Mouse (Mus musculus) cerebellum, adult 2 months (tissue): ENCODE results near the gene Kcmf1.

Experiments
- CTCF ChIP-seq: fragments of 200-500 bp; IDR thresholded peaks from 2 replicates; pipeline ENCODE4 v1.5.1; 2011; ENCODE audit warnings: low read depth, mild to moderate bottlenecking, control low read depth, low read length, moderate library complexity, borderline replicate concordance; ENCODE audit not compliant: insufficient read depth
- POLR2A ChIP-seq: fragments of 200-500 bp; IDR thresholded peaks from 2 replicates; pipeline ENCODE4 v1.6.1; 2011; ENCODE audit warnings: low read length, control low read depth, borderline replicate concordance; ENCODE audit not compliant: insufficient read depth

- TF ChIP-seq POLR2A (no peak), CTCF (no peak)
Measured at GRCm38 (mm10) chr6:72882222-72882621, 17.6 kb downstream of the Kcmf1 start.
